Mouse (Mus musculus) midbrain, embryonic 11.5 days (tissue): Measurements from ENCODE around the gene Rnpepl1. TPM values are rescaled to one million over a fixed set of nuclear protein-coding genes. Genes with fewer than 3 reads are reported as not detected.

Source experiments
- polyA plus RNA-seq: library from polyadenylated mRNA; unstranded; fragments of >200 nt; fragmentation: Nextera tagmentation; extraction: Ambion mirVana; gene quantifications from 2 replicates; pipeline ENCODE4 v1.2.1, GENCODE M21; 2014

Gene Rnpepl1
- polyA plus RNA-seq, 1 experiment from 2014 or later, result 13.3 TPM

Other genes with a start within 250 kb of the Rnpepl1 start
- 32.1 and 41.8 TPM in 2 replicates for gene Gpc1, start 79.1 kb upstream of the Rnpepl1 start, polyA plus RNA-seq
- 0.61 and 0.68 TPM in 2 replicates for gene Ankmy1, start 7.9 kb upstream of the Rnpepl1 start, polyA plus RNA-seq
- gene Dusp28, start 3.8 kb upstream of the Rnpepl1 start, polyA plus RNA-seq, result 9.2 and 11.3 TPM in 2 replicates
- 34.5 and 40.4 TPM in 2 replicates for gene Capn10, start 23.6 kb downstream of the Rnpepl1 start, polyA plus RNA-seq
- 0.32 TPM in 1 of 2 replicates, not detected in the other for gene Gpr35, start 40.1 kb downstream of the Rnpepl1 start, polyA plus RNA-seq
- gene Aqp12, start 95.6 kb downstream of the Rnpepl1 start, polyA plus RNA-seq, result not detected in 2 replicates
- gene Kif1a, start 191.2 kb downstream of the Rnpepl1 start, polyA plus RNA-seq, result 51.0 and 59.6 TPM in 2 replicates
- not detected in 2 replicates for gene Agxt, start 224.5 kb downstream of the Rnpepl1 start, polyA plus RNA-seq